Mouse (Mus musculus) liver, embryonic 15.5 days (tissue): ENCODE results near the gene Ccdc107. TPM values are rescaled to one million over a fixed set of nuclear protein-coding genes. Genes with fewer than 3 reads are reported as not detected.
A peak's percentile ranks its signal among the peaks of the same experiment; 100 is the strongest.

ENCODE experiments used
- ATAC-seq: fragments of 200-750 bp; cut with Nextera tagmentation; 2 replicates; pipeline ENCODE4 v1.8.0; 2017; ENCODE audit warnings: moderate number of reproducible peaks, mild to moderate bottlenecking, moderate library complexity; ENCODE audit not compliant: insufficient read depth
- H3K27ac ChIP-seq: fragments of 300-500 bp; sonication (generic); replicated peaks from 2 replicates; pipeline ENCODE4 v1.5.1; 2015; ENCODE audit warnings: mild to moderate bottlenecking, inconsistent platforms
- H3K27me3 ChIP-seq: fragments of 300-500 bp; sonication (generic); 2 replicates; pipeline ENCODE4 v1.6.1; 2015; ENCODE audit warnings: mild to moderate bottlenecking, inconsistent platforms
- H3K36me3 ChIP-seq: fragments of 300-500 bp; sonication (generic); replicated peaks from 2 replicates; pipeline ENCODE4 v1.6.1; 2015; ENCODE audit warnings: moderate library complexity, mild to moderate bottlenecking, inconsistent platforms
- H3K4me1 ChIP-seq: fragments of 300-500 bp; sonication (generic); replicated peaks from 2 replicates; pipeline ENCODE4 v1.6.1; 2015; ENCODE audit warnings: inconsistent platforms
- H3K4me2 ChIP-seq: fragments of 300-500 bp; sonication (generic); 2 replicates; pipeline ENCODE4 v1.6.1; 2015; ENCODE audit warnings: moderate library complexity, mild to moderate bottlenecking, inconsistent platforms
- H3K4me3 ChIP-seq: fragments of 300-500 bp; sonication (generic); replicated peaks from 2 replicates; pipeline ENCODE4 v1.5.1; 2015; ENCODE audit warnings: mild to moderate bottlenecking, inconsistent platforms
- H3K9ac ChIP-seq: fragments of 300-500 bp; sonication (generic); 2 replicates; pipeline ENCODE4 v1.6.1; 2015; ENCODE audit warnings: moderate library complexity, mild to moderate bottlenecking, inconsistent platforms
- H3K9me3 ChIP-seq: fragments of 300-500 bp; sonication (generic); replicated peaks from 2 replicates; pipeline ENCODE4 v1.6.1; 2016; ENCODE audit warnings: inconsistent platforms
- WGBS: fragments of 180-500 bp; shearing (Covaris S2); methylation state at CpG from one replicate; pipeline ENCODE4 v1.1.7; 2015; ENCODE audit warnings: mixed read lengths; ENCODE audit not compliant: insufficient replicate concordance; 5-methylcytosine and 5-hydroxymethylcytosine counted together
- polyA plus RNA-seq: library from polyadenylated mRNA; unstranded; fragments of >200 nt; fragmentation: Nextera tagmentation; extraction: Ambion mirVana; gene quantifications from 2 replicates; pipeline ENCODE4 v1.2.1, GENCODE M21; 2015

Ccdc107 gene
- 33.5 and 34.2 TPM in 2 replicates for polyA plus RNA-seq

GRCm38 (mm10) chr4:43492821-43493185 lies at the start of gene Ccdc107:
TSS of gene Ccdc107 (plus strand) at chr4:43492900.
- no peaks in the 10 kb centered on the region for H3K9me3 ChIP-seq
- peaks cover 64% of the 10 kb centered on the region for H3K4me1 ChIP-seq
- peak; percentile 98 for ATAC-seq
- peak within 1 kb of the TSS; percentile 87 for H3K27ac ChIP-seq
- H3K36me3 ChIP-seq, result peaks cover 27% of the 10 kb centered on the region
- peak within 1 kb of the TSS; percentile 82 for H3K4me3 ChIP-seq
- H3K9ac ChIP-seq, result peak within 1 kb of the TSS; percentile 85
- under 1% methylated on average over 25 of the region's 25 CpGs for WGBS
- no peaks in the 10 kb centered on the region for H3K27me3 ChIP-seq
- H3K4me2 ChIP-seq, result peak within 1 kb of the TSS; percentile 89

DNA sequence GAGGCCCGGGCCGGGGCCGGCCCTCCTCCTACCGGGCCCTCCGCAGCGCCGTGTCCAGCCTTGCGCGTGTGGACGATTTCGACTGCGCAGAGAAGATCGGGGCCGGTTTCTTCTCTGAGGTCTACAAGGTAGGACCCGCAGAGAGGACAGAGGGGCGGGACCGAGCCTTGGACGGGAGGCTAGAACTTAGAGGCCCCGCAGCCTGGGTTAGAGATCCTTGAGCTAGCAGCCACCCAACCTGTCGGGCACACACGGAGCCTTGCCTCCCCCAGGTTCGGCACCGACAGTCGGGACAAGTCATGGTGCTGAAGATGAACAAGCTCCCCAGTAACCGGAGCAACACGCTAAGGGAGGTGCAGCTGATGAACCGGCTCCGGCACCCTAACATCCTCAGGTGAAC lies 49.2 kb upstream of the Ccdc107 start:
- Histone ChIP-seq H3K9ac (peak overlapping the region; percentile 69), H3K27ac (no peak overlapping the region), H3K9me3 (no peaks in the 10 kb centered on the region), H3K4me1 (peaks cover 20% of the 10 kb centered on the region), H3K27me3 (peaks cover 29% of the 10 kb centered on the region), H3K36me3 (peaks cover 6% of the 10 kb centered on the region; the same call in 1 of the 2 replicates), H3K4me2 (peak overlapping the region; percentile 97), H3K4me3 (peak overlapping the region; percentile 69)
- WGBS, result 4% methylated on average over 28 of the region's 28 CpGs
- ATAC-seq, result no peak

DNA sequence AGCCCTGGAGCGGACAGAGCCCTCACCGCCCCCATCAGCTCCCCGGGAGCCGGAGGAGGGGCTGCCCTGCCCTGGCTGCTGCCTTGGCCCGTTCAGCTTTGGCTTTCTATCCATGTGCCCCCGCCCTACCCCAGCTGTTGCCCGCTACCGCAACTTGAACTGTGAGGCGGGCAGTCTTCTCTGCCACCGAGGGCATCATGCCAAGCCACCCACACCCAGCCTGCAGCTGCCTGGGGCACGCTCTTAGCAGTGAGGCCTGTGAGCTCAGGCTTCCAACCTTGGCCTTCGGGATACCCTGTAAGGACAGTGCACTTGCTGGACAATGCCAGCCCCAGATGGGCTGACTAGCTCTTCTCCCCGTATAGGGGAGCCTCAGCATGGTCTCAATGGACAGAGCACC lies 45.4 kb upstream of the Ccdc107 start:
- Histone ChIP-seq H3K36me3 (peaks cover 6% of the 10 kb centered on the region; the same call in 1 of the 2 replicates), H3K9me3 (no peaks in the 10 kb centered on the region), H3K4me1 (peaks cover 18% of the 10 kb centered on the region), H3K27me3 (peaks cover 40% of the 10 kb centered on the region), H3K27ac (no peak overlapping the region), H3K4me3 (no peak overlapping the region), H3K9ac (no peak overlapping the region), H3K4me2 (no peak overlapping the region)
- 77% methylated on average over 13 of the region's 13 CpGs for WGBS
- ATAC-seq, result no peak

- Histone ChIP-seq H3K9ac (no peak overlapping the region), H3K9me3 (no peaks in the 10 kb centered on the region), H3K4me1 (peaks cover 5% of the 10 kb centered on the region), H3K27me3 (peaks cover 42% of the 10 kb centered on the region), H3K27ac (no peak overlapping the region), H3K4me2 (no peak overlapping the region), H3K36me3 (peaks cover 6% of the 10 kb centered on the region; the same call in 1 of the 2 replicates), H3K4me3 (no peak overlapping the region)
- WGBS, result 72% methylated on average over 3 of the region's 3 CpGs
- no peak for ATAC-seq
These were observed 44.1 kb upstream of the Ccdc107 start for GRCm38 (mm10) chr4:43448554-43448953.

DNA sequence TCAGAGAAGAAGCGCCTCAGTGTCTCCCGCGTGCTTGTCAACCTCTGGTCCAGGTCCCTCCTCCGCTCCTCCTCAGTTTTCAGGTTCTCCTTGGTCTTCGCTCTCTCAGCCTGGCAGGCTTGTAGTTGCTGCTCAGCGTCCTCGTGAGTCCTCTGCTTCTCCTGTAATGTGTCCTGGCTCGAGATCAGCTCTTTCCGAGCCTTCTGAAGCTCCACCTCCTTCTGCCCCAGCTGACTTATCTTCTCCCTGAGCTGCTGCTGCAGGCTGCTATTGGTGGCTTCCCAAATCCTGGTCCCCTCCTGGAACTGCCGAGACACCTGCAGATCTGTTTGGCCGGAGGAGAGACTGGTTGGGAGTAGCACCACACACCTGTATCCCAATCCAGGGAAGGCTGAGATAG lies 40.4 kb upstream of the Ccdc107 start:
- Histone ChIP-seq H3K27me3 (peaks cover 54% of the 10 kb centered on the region), H3K4me1 (no peaks in the 10 kb centered on the region; the same call in 1 of the 2 replicates), H3K9me3 (no peaks in the 10 kb centered on the region), H3K36me3 (no peaks in the 10 kb centered on the region), H3K4me2 (no peak overlapping the region), H3K9ac (no peak overlapping the region), H3K4me3 (no peak overlapping the region), H3K27ac (no peak overlapping the region)
- no peak for ATAC-seq
- 35% methylated on average over 11 of the region's 11 CpGs for WGBS

GRCm38 (mm10) chr4:43453413-43453812 lies 39.3 kb upstream of the Ccdc107 start:
- peak overlapping the region; percentile 25 for H3K4me2 ChIP-seq
- peaks cover 54% of the 10 kb centered on the region for H3K27me3 ChIP-seq
- no peak overlapping the region for H3K4me3 ChIP-seq
- no peaks in the 10 kb centered on the region for H3K9me3 ChIP-seq
- no peak overlapping the region for H3K27ac ChIP-seq
- no peak overlapping the region for H3K9ac ChIP-seq
- ATAC-seq, result no peak
- 2% methylated on average over 18 of the region's 18 CpGs for WGBS
- no peaks in the 10 kb centered on the region for H3K36me3 ChIP-seq
- no peaks in the 10 kb centered on the region; the same call in 1 of the 2 replicates for H3K4me1 ChIP-seq

GRCm38 (mm10) chr4:43454041-43454836 lies 38.5 kb upstream of the Ccdc107 start, which contains the start of gene Cd72:
TSS of gene Cd72 (minus strand) at chr4:43454628.
- peaks cover 54% of the 10 kb centered on the region for H3K27me3 ChIP-seq
- no peak within 1 kb of the TSS for H3K27ac ChIP-seq
- H3K4me3 ChIP-seq, result no peak within 1 kb of the TSS
- 18% methylated on average over 20 of the region's 20 CpGs for WGBS
- H3K4me2 ChIP-seq, result peak within 1 kb of the TSS; percentile 30
- H3K4me1 ChIP-seq, result no peaks in the 10 kb centered on the region; the same call in 1 of the 2 replicates
- no peak within 1 kb of the TSS for H3K9ac ChIP-seq
- no peak for ATAC-seq
- no peaks in the 10 kb centered on the region for H3K36me3 ChIP-seq
- H3K9me3 ChIP-seq, result no peaks in the 10 kb centered on the region

- no peaks in the 10 kb centered on the region for H3K9me3 ChIP-seq
- H3K9ac ChIP-seq, result no peak overlapping the region
- 9% methylated on average over 4 of the region's 4 CpGs for WGBS
- H3K36me3 ChIP-seq, result no peaks in the 10 kb centered on the region
- H3K4me2 ChIP-seq, result no peak overlapping the region
- no peaks in the 10 kb centered on the region; the same call in 1 of the 2 replicates for H3K4me1 ChIP-seq
- H3K27ac ChIP-seq, result no peak overlapping the region
- H3K27me3 ChIP-seq, result peaks cover 57% of the 10 kb centered on the region
- H3K4me3 ChIP-seq, result no peak overlapping the region
- ATAC-seq, result no peak
These were observed 36.2 kb upstream of the Ccdc107 start for GRCm38 (mm10) chr4:43456470-43456869.

DNA sequence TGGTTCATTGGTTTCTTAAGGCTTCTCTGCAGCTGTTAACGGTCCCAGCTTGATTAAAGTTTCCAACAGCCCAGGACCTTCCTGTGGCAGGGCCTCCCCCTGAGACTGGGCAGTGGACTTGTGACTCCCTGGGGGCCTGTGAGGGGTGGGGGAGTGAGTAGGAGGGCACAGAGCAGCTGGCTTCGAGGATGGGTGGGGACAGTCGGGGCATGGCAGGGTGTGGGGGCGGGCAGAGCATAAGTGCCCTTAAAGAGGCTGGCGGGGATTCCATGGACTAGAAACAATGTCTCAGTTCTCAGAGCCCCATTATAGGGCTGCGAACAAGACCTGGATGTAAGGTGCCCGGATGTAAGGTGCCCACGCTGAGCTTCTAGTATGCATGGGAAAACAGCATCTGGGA lies 35.6 kb upstream of the Ccdc107 start:
- no peak overlapping the region for H3K4me3 ChIP-seq
- H3K4me2 ChIP-seq, result no peak overlapping the region
- H3K4me1 ChIP-seq, result no peaks in the 10 kb centered on the region; the same call in 1 of the 2 replicates
- H3K9ac ChIP-seq, result no peak overlapping the region
- peaks cover 50% of the 10 kb centered on the region for H3K27me3 ChIP-seq
- no peaks in the 10 kb centered on the region for H3K9me3 ChIP-seq
- WGBS, result 26% methylated on average over 8 of the region's 8 CpGs
- H3K27ac ChIP-seq, result no peak overlapping the region
- no peaks in the 10 kb centered on the region for H3K36me3 ChIP-seq
- ATAC-seq, result no peak

GRCm38 (mm10) chr4:43463102-43463501 lies 29.6 kb upstream of the Ccdc107 start:
- no peak overlapping the region for H3K9ac ChIP-seq
- H3K27me3 ChIP-seq, result 0 out of 2 replicates have a peak, but pooled peaks cover 6% of the 10 kb centered on the region
- ATAC-seq, result no peak
- 47% methylated on average over 5 of the region's 5 CpGs for WGBS
- no peaks in the 10 kb centered on the region for H3K9me3 ChIP-seq
- H3K27ac ChIP-seq, result no peak overlapping the region
- no peaks in the 10 kb centered on the region for H3K36me3 ChIP-seq
- no peak overlapping the region for H3K4me2 ChIP-seq
- no peaks in the 10 kb centered on the region for H3K4me1 ChIP-seq
- no peak overlapping the region for H3K4me3 ChIP-seq

DNA sequence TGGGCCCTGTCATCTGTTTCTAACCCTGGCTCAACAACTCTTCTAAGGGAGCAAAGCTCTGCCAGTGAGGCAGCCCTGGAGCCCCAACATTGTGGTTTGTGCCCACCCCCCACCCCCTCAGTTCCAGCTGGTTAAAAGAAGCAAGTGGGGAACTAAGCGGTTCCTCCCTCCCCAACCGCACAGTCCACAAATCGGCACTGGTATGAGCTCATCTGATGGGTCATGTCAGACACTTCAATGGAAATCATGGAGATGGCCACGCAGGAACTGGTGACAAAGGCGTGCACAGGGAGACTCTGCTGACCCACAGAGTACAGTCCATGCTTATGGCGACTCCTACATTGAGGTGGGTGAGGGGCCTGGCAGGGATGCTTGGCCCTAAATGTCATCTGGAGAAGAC lies 26.8 kb upstream of the Ccdc107 start:
- H3K9ac ChIP-seq, result no peak overlapping the region
- H3K36me3 ChIP-seq, result no peaks in the 10 kb centered on the region
- no peak overlapping the region for H3K4me2 ChIP-seq
- 0 out of 2 replicates have a peak, but pooled peaks cover 4% of the 10 kb centered on the region for H3K27me3 ChIP-seq
- no peaks in the 10 kb centered on the region for H3K9me3 ChIP-seq
- H3K27ac ChIP-seq, result no peak overlapping the region
- no peaks in the 10 kb centered on the region for H3K4me1 ChIP-seq
- no peak overlapping the region for H3K4me3 ChIP-seq
- 43% methylated on average over 6 of the region's 6 CpGs for WGBS
- no peak for ATAC-seq
